Mouse (Mus musculus) left cerebral cortex, postnatal 10 days (tissue): ENCODE measurements at regions not wholly inside any gene's neighbourhood (a gene's known extent, or its start where the extent isn't known, plus 50 kb on each side); places are given as distances from the start of the nearest gene placed in this dataset.
"Not testable (repeated sequence)": the region's sequence is repeated elsewhere in the genome, so short reads cannot be mapped to it uniquely, and the experiment has no call there.

Experiments used
- DNase-seq, 2 experiments: peaks; one replicate each; pipeline ENCODE4 v3.0.0; 2021 to 2022; ENCODE audit warnings: low spot score in 2 of 2, mixed read lengths in 1 of 2; ENCODE audit errors: extremely low spot score in 1 of 2
- intact Hi-C: fragments of 180-260 bp; cut with DNase I; formaldehyde crosslinking; loops from one replicate; pipeline ENCODE4 v1.15.1; 2025

DNA sequence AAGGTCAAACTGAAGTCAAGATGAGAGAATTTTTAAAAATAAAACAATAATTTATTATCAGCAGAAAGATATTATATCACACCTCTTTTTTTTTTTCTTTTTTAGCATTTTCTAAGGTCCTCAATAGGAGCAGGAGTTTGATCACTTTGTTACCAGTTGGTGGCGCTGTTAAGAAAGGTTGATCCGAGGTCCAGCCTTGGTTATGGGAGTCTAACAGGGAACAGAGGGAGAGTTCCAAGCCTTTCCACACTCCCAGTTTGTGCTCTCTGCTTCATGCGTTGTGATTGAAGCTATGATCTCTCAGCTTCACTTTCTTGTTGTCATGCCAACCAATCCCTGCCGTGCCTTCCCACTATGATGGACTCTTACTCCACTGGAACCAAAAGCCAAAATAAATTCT lies 83.8 kb downstream of the Fam174a start:
- no peak for DNase-seq
- intact Hi-C loops = no loop called here

- no peak for DNase-seq
- intact Hi-C loops = no loop called here
Measured at GRCm38 (mm10) chr1:95399764-95400163, 86.3 kb downstream of the Fam174a start.

GRCm38 (mm10) chr1:95422253-95422652 lies 108.8 kb downstream of the Fam174a start:
- intact Hi-C loops = no loop called here

GRCm38 (mm10) chr1:95425420-95425819 lies 112.0 kb downstream of the Fam174a start:
- intact Hi-C loops = no loop called here
- no peak for DNase-seq

More at GRCm38 (mm10) chr1:95422253-95422652, 108.8 kb downstream of the Fam174a start:
- DNase-seq = no peak

GRCm38 (mm10) chr1:95437155-95437554 lies 123.7 kb downstream of the Fam174a start:
- DNase-seq = no peak
- intact Hi-C loops = no loop called here

- intact Hi-C loops = no loop called here
- DNase-seq = no peak
Measured at GRCm38 (mm10) chr1:95445541-95445940, 132.1 kb downstream of the Fam174a start.

GRCm38 (mm10) chr1:95448962-95449558 lies 135.6 kb downstream of the Fam174a start:
- intact Hi-C loops = no loop called here
- DNase-seq = no peak

GRCm38 (mm10) chr1:95450920-95451332 lies 137.5 kb downstream of the Fam174a start:
- no peak for DNase-seq
- intact Hi-C loops = no loop called here

DNA sequence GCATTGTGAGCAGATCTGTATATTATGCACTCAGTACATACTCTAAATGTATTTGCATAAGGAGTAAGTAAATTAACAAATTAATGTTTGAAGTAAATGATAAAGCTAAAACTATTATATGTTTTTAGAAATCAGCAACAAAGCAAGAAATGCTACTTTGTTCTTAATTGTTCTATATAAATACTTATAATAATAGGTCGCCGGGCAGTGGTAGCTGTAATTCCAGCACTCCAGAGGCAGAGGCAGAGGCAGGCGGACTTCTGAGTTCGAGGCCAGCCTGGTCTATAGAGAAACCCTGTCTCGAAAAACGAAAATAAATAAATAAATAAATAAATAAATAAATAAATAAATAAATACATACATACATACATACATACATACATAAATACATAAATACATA lies 138.3 kb downstream of the Fam174a start:
- intact Hi-C loops = not testable (repeated sequence)
- peak; percentile 61 to 92 for DNase-seq

DNA sequence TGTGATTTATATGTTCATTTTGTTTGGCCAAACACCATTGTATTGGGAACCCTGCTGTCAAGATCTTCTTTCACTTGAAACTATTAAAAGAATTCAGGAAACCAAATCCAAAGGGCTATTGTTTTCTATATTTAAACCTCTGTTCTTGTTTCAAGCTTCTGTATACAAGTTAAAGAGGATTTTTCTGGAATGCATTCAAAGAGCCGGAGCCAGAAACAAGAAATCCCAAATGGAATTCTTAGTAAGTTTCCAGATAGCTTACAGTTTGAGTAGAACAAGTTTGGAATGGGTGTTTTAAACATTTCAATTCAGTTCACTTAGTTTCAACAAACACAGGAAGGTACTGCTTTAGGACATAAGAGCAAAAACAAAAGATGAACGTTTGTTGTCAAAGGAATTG lies 140.8 kb downstream of the Fam174a start:
- DNase-seq = no peak
- intact Hi-C loops = no loop called here

- intact Hi-C loops = no loop called here
- DNase-seq = no peak
Measured at GRCm38 (mm10) chr1:95459355-95459754, 145.9 kb downstream of the Fam174a start.

DNA sequence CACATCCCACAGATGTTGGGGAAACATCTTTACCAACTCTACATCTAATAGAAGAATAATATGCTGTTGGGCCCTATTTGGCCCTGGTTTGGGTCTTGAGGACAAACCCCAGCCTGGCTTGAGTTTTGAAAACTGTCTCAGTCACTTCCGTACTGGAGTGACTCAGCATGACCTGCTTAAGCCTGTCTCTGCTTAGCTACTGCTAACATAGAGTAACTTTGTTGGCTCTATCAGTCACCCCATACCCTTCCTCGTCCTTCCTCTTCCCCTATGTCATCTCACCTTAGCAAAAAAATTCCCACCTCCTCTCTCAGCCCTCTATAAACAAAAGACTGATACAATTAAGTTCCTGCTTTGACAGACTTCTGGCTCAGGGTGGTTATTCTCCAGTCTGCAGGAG lies 154.7 kb downstream of the Fam174a start:
- DNase-seq = no peak
- intact Hi-C loops = no loop called here

DNA sequence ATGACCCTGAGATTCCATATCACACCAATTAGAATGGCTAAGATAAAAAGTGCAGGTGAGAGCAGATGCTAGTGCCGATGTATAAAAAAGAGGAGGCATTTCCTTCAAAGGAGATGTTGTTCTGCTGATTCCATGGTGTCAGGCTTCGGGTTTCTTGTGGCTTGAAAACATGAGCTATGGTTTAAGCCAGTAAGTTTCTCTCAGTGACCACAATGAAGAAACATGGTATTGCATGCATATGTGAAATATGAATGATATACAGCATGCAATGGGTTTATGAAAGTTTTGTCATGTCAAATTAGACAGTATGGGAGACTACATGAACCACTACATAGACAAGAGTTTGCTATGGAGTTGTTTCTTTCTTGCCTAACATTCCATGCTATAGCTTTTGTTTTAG lies 155.3 kb downstream of the Fam174a start:
- intact Hi-C loops = no loop called here
- DNase-seq = no peak

DNA sequence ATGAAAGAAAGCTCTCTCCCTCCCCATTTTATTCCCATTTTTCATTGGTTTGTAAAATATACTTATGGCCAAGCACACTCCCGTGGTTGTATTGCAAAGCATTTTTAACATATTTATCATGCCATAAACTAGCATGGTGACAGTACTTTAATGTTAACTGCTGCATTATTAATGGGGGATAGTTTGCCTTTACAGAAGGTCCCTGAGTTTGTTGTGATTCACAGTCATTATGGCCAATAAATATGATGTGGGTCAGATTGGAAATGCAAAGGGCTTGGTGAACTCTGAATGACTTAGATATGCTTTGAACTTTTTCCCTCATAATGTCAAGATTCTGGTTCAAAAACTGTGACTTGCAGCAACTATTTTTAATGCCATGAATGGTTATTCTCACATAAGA lies 157.1 kb downstream of the Fam174a start:
- intact Hi-C loops = no loop called here
- DNase-seq = no peak

- intact Hi-C loops = no loop called here
- DNase-seq = no peak
Measured at GRCm38 (mm10) chr1:95493004-95493403, 174.4 kb downstream of the St8sia4 start.

DNA sequence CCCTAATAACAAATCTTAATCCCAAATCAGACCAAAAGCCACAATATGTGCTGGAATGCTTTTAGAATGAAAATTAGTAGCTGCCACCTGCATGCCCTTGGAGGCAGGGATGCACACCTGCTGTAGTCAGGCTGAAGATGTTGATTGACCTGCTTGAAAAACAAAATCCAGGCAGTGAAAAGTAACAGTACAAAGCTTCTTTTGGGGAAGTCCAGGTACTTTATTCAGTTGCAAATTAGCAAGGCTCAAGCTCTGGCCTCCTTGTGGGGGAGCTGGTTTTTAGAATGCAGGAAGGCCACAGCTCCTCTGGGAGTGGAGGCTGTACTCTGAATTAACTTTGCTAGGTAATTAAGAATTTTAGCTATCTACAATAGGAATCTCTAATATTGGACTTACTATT lies 166.7 kb downstream of the St8sia4 start:
- intact Hi-C loops, DNase-seq: not testable (repeated sequence)

GRCm38 (mm10) chr1:95508718-95509117 lies 158.7 kb downstream of the St8sia4 start:
- no peak for DNase-seq
- intact Hi-C loops = no loop called here

DNA sequence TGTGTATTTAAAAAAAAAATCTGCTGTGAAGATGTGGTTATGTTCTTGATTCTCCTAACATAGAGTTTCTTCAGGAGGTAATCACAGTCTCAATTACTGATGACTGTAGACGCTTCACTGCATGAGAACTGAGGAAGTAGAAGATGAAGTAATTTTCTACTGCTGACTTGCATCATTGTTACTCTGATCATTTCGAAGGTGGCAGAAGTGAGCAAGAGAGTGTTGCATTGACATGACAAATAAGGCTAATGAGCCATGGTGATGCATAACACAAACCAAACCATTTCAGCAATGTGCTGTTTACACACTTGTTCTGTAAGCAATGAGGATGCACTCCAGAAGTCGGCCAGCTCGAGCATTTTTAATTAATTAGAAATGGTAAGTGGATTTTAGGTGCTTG lies 138.6 kb downstream of the St8sia4 start:
- no peak for DNase-seq
- intact Hi-C loops = no loop called here

GRCm38 (mm10) chr1:95531017-95531416 lies 136.4 kb downstream of the St8sia4 start:
- intact Hi-C loops = no loop called here
- no peak for DNase-seq
